In genomic region chr3:130153117-130153516, GRCm38 (mm10) we compare ENCODE assay signal across 19 mouse cellular contexts. TPM values are rescaled to one million over a fixed set of nuclear protein-coding genes. Genes with fewer than 3 reads are reported as not detected.
"Had no signal": no experiment of that assay in that cellular context is flagged by ENCODE, and none has a peak within 500 bp of the region (broad histone marks: within the 10 kb centered on the region; RNA-seq: fewer than 3 reads in every experiment).

No protein-coding gene starts in this region.

- ATAC-seq: midbrain, embryonic 13.5 days; midbrain, embryonic 16.5 days had no signal

- H3K9ac ChIP-seq: lung, embryonic 14.5 days; midbrain, embryonic 13.5 days; neural tube, embryonic 13.5 days; neural tube, embryonic 15.5 days had no signal

- H3K4me2 ChIP-seq: lung, embryonic 14.5 days; midbrain, embryonic 13.5 days; neural tube, embryonic 13.5 days; neural tube, embryonic 15.5 days had no signal

- H3K27me3 ChIP-seq: midbrain, embryonic 13.5 days; neural tube, embryonic 13.5 days; neural tube, embryonic 15.5 days had no signal

- DNase-seq: lung, adult 18-20 months; lung, embryonic 14.5 days; lung, postnatal 10 days; lung, postnatal 4 days; retina, postnatal 1 day; right cerebral cortex, adult 18-20 months; right cerebral cortex, postnatal 25 days; right cerebral cortex, postnatal 4 days; spleen, adult 18-20 months; thymus, adult 2 months; thymus, postnatal 25 days; thymus, postnatal 4 days had no signal

- H3K36me3 ChIP-seq: midbrain, embryonic 10.5 days; midbrain, embryonic 13.5 days; neural tube, embryonic 13.5 days; neural tube, embryonic 15.5 days had no signal

- H3K27ac ChIP-seq: midbrain, embryonic 10.5 days; midbrain, embryonic 13.5 days; neural tube, embryonic 13.5 days; neural tube, embryonic 15.5 days had no signal

- H3K4me3 ChIP-seq: midbrain, embryonic 10.5 days; midbrain, embryonic 13.5 days; myocyte; neural tube, embryonic 13.5 days; neural tube, embryonic 15.5 days had no signal

- H3K4me1 ChIP-seq: midbrain, embryonic 10.5 days; midbrain, embryonic 13.5 days; neural tube, embryonic 13.5 days; neural tube, embryonic 15.5 days had no signal

- H3K9me3 ChIP-seq: midbrain, embryonic 10.5 days; midbrain, embryonic 13.5 days; neural tube, embryonic 13.5 days; neural tube, embryonic 15.5 days had no signal

RNA-seq across cellular contexts. Expression of gene Col25a1, which starts 21.8 kb away (rescaled TPM):
- total RNA-seq: megakaryocyte-erythroid progenitor cell, adult 5-6 weeks had no signal
- polyA plus RNA-seq: thymus, adult 2 months had no signal
